Mouse (Mus musculus) urinary bladder, postnatal 25 days (tissue): ENCODE measurements around the gene Spata9.
A peak's percentile ranks its signal among the peaks of the same experiment; 100 is the strongest.
"Not testable (repeated sequence)": the region's sequence is repeated elsewhere in the genome, so short reads cannot be mapped to it uniquely, and the experiment has no call there.

Experiments
- DNase-seq: peaks from one replicate; pipeline ENCODE4 v3.0.0; 2022; ENCODE audit warnings: low spot score

Spata9 gene

GRCm38 (mm10) chr13:75966850-75967249 lies at the start of gene Spata9:
Gene Spata9 (plus strand): TSS chr13:75967150.
- no peak for DNase-seq

GRCm38 (mm10) chr13:75927951-75928350 lies 39.0 kb upstream of the Spata9 start:
- DNase-seq: no peak

- DNase-seq: not testable (repeated sequence)
These were observed 37.9 kb upstream of the Spata9 start for GRCm38 (mm10) chr13:75929071-75929470.

- DNase-seq: no peak
These were observed 36.9 kb upstream of the Spata9 start for GRCm38 (mm10) chr13:75930023-75930422.

GRCm38 (mm10) chr13:75930660-75931059 lies 36.3 kb upstream of the Spata9 start:
- no peak for DNase-seq

GRCm38 (mm10) chr13:75931073-75931472 lies 35.9 kb upstream of the Spata9 start:
- no peak for DNase-seq

GRCm38 (mm10) chr13:75933287-75933686 lies 33.7 kb upstream of the Spata9 start:
- DNase-seq: no peak

- no peak for DNase-seq
These were observed 28.1 kb upstream of the Spata9 start for GRCm38 (mm10) chr13:75938866-75939265.

GRCm38 (mm10) chr13:75940791-75941517 lies 26.0 kb upstream of the Spata9 start:
- no peak for DNase-seq

GRCm38 (mm10) chr13:75941518-75942295 lies 25.2 kb upstream of the Spata9 start:
- DNase-seq: no peak

- DNase-seq: no peak
These were observed 24.2 kb upstream of the Spata9 start for GRCm38 (mm10) chr13:75942731-75943130.

- peak; percentile 69 for DNase-seq
These were observed 23.5 kb upstream of the Spata9 start, which contains the start of gene Rhobtb3 for GRCm38 (mm10) chr13:75943189-75944043. Gene Rhobtb3 (minus strand): TSS chr13:75943925.

GRCm38 (mm10) chr13:75944044-75944820 lies 22.7 kb upstream of the Spata9 start:
- no peak for DNase-seq

GRCm38 (mm10) chr13:75950295-75950694 lies 16.7 kb upstream of the Spata9 start:
- no peak for DNase-seq

GRCm38 (mm10) chr13:75955357-75955992 lies 11.5 kb upstream of the Spata9 start:
- DNase-seq: no peak

GRCm38 (mm10) chr13:75974481-75974880 lies 7.5 kb downstream of the Spata9 start:
- no peak for DNase-seq

- DNase-seq: no peak
These were observed 8.7 kb downstream of the Spata9 start for GRCm38 (mm10) chr13:75975629-75976028.

GRCm38 (mm10) chr13:75976218-75976617 lies 9.3 kb downstream of the Spata9 start:
- DNase-seq: no peak

- DNase-seq: no peak
These were observed 9.7 kb downstream of the Spata9 start for GRCm38 (mm10) chr13:75976649-75977048.

GRCm38 (mm10) chr13:75981901-75982300 lies 15.0 kb downstream of the Spata9 start:
- DNase-seq: no peak

GRCm38 (mm10) chr13:75988096-75988495 lies 21.1 kb downstream of the Spata9 start:
- DNase-seq: no peak
